Mouse (Mus musculus): ENCODE measurements around the gene Parn. TPM values are rescaled to one million over a fixed set of nuclear protein-coding genes. Genes with fewer than 3 reads are reported as not detected.

Parn gene
- total RNA-seq (2014; rRNA removed) (14.0 and 14.4 TPM in 2 replicates), polyA plus RNA-seq (2012; rRNA removed) (8.8 and 9.1 TPM in 2 replicates)

- DNase-seq (ENCODE audit: extremely low read depth, low read depth, low spot score): peak; percentile 76
- Histone ChIP-seq H3K9ac (ENCODE audit: low read depth, low read length) (peak within 1 kb of the TSS; percentile 77), H3K36me3 (ENCODE audit: control insufficient read depth, insufficient read depth, low read length) (peaks cover 13% of the 10 kb centered on the region), H3K27ac (replicated peaks; ENCODE audit: insufficient read depth, low read depth, low read length) (peak within 1 kb of the TSS; percentile 28; the same call in 1 of the 2 replicates), H3K27me3 (ENCODE audit: control insufficient read depth, insufficient read depth, low read length) (no peaks in the 10 kb centered on the region), H3K4me3 (ENCODE audit: insufficient read depth, low read depth, low read length) (peak within 1 kb of the TSS; percentile 83), H3K4me1 (ENCODE audit: control insufficient read depth, insufficient read depth, low read length) (peaks cover 4% of the 10 kb centered on the region; the same call in 1 of the 2 replicates), H3K79me2 (ENCODE audit: control insufficient read depth, insufficient read depth, low read length) (peaks cover 4% of the 10 kb centered on the region; the same call in 1 of the 2 replicates)
- WGBS: under 1% methylated on average over 35 of the region's 35 CpGs
- TF ChIP-seq POLR2A (IDR thresholded peaks at IDR 0.05; ENCODE audit: extremely low read depth, insufficient read depth, low read length) (peak; percentile 66; the same call in 1 of the 2 replicates), CTCF (IDR thresholded peaks at IDR 0.05; ENCODE audit: low read depth, low read length) (no peak)
These were observed at the start of gene Parn for GRCm38 (mm10) chr16:13667878-13668343. Parn (minus strand) TSS chr16:13668170.

- Histone ChIP-seq H3K4me3 (ENCODE audit: insufficient read depth, low read depth, low read length) (no peak overlapping the region), H3K27ac (replicated peaks; ENCODE audit: insufficient read depth, low read depth, low read length) (no peak overlapping the region), H3K4me1 (ENCODE audit: control insufficient read depth, insufficient read depth, low read length) (peaks cover 4% of the 10 kb centered on the region), H3K9ac (ENCODE audit: low read depth, low read length) (no peak overlapping the region), H3K36me3 (ENCODE audit: control insufficient read depth, insufficient read depth, low read length) (no peaks in the 10 kb centered on the region), H3K27me3 (ENCODE audit: control insufficient read depth, insufficient read depth, low read length) (no peaks in the 10 kb centered on the region), H3K79me2 (ENCODE audit: control insufficient read depth, insufficient read depth, low read length) (no peaks in the 10 kb centered on the region)
- WGBS: 72% methylated on average over 2 of the region's 2 CpGs
- DNase-seq (ENCODE audit: extremely low read depth, low read depth, low spot score): no peak
- TF ChIP-seq POLR2A (IDR thresholded peaks at IDR 0.05; ENCODE audit: extremely low read depth, insufficient read depth, low read length) (no peak), CTCF (IDR thresholded peaks at IDR 0.05; ENCODE audit: low read depth, low read length) (no peak)
These were observed 49.0 kb upstream of the Parn start for GRCm38 (mm10) chr16:13716821-13717553.

GRCm38 (mm10) chr16:13714910-13715309 is 46.9 kb upstream of the Parn start:
- no peaks in the 10 kb centered on the region for H3K27me3 ChIP-seq (ENCODE audit: control insufficient read depth, insufficient read depth, low read length)
- TF ChIP-seq POLR2A (IDR thresholded peaks at IDR 0.05; ENCODE audit: extremely low read depth, insufficient read depth, low read length) (no peak), CTCF (IDR thresholded peaks at IDR 0.05; ENCODE audit: low read depth, low read length) (no peak)
- no peaks in the 10 kb centered on the region for H3K79me2 ChIP-seq (ENCODE audit: control insufficient read depth, insufficient read depth, low read length)
- H3K4me3 ChIP-seq (ENCODE audit: insufficient read depth, low read depth, low read length): no peak overlapping the region
- H3K9ac ChIP-seq (ENCODE audit: low read depth, low read length): no peak overlapping the region
- peak; percentile 46 for DNase-seq (ENCODE audit: extremely low read depth, low read depth, low spot score)
- H3K4me1 ChIP-seq (ENCODE audit: control insufficient read depth, insufficient read depth, low read length): peaks cover 4% of the 10 kb centered on the region
- no peaks in the 10 kb centered on the region for H3K36me3 ChIP-seq (ENCODE audit: control insufficient read depth, insufficient read depth, low read length)
- H3K27ac ChIP-seq (replicated peaks; ENCODE audit: insufficient read depth, low read depth, low read length): no peak overlapping the region
- WGBS: 32% methylated on average over 3 of the region's 3 CpGs

GRCm38 (mm10) chr16:13704676-13705075 is 36.7 kb upstream of the Parn start:
- TF ChIP-seq CTCF (IDR thresholded peaks at IDR 0.05; ENCODE audit: low read depth, low read length): no peak
- TF ChIP-seq POLR2A (IDR thresholded peaks at IDR 0.05; ENCODE audit: extremely low read depth, insufficient read depth, low read length): no peak
- H3K27me3 ChIP-seq (ENCODE audit: control insufficient read depth, insufficient read depth, low read length): no peaks in the 10 kb centered on the region
- no peak overlapping the region for H3K4me3 ChIP-seq (ENCODE audit: insufficient read depth, low read depth, low read length)
- no peak overlapping the region for H3K9ac ChIP-seq (ENCODE audit: low read depth, low read length)
- no peak for DNase-seq (ENCODE audit: extremely low read depth, low read depth, low spot score)
- H3K36me3 ChIP-seq (ENCODE audit: control insufficient read depth, insufficient read depth, low read length): peaks cover 35% of the 10 kb centered on the region
- H3K4me1 ChIP-seq (ENCODE audit: control insufficient read depth, insufficient read depth, low read length): no peaks in the 10 kb centered on the region
- no peaks in the 10 kb centered on the region for H3K79me2 ChIP-seq (ENCODE audit: control insufficient read depth, insufficient read depth, low read length)
- H3K27ac ChIP-seq (replicated peaks; ENCODE audit: insufficient read depth, low read depth, low read length): no peak overlapping the region
- WGBS: 94% methylated on average over 10 of the region's 10 CpGs

GRCm38 (mm10) chr16:13702184-13702583 is 34.2 kb upstream of the Parn start:
- WGBS: 89% methylated on average over 7 of the region's 7 CpGs
- peaks cover 54% of the 10 kb centered on the region for H3K36me3 ChIP-seq (ENCODE audit: control insufficient read depth, insufficient read depth, low read length)

GRCm38 (mm10) chr16:13698998-13699397 is 31.0 kb upstream of the Parn start:
- no peak overlapping the region for H3K4me3 ChIP-seq (ENCODE audit: insufficient read depth, low read depth, low read length)
- no peak for TF ChIP-seq POLR2A (IDR thresholded peaks at IDR 0.05; ENCODE audit: extremely low read depth, insufficient read depth, low read length)
- TF ChIP-seq CTCF (IDR thresholded peaks at IDR 0.05; ENCODE audit: low read depth, low read length): peak; percentile 63
- WGBS: 91% methylated on average over 7 of the region's 7 CpGs
- no peak for DNase-seq (ENCODE audit: extremely low read depth, low read depth, low spot score)
- no peaks in the 10 kb centered on the region for H3K4me1 ChIP-seq (ENCODE audit: control insufficient read depth, insufficient read depth, low read length)
- H3K9ac ChIP-seq (ENCODE audit: low read depth, low read length): no peak overlapping the region
- H3K36me3 ChIP-seq (ENCODE audit: control insufficient read depth, insufficient read depth, low read length): peaks cover 67% of the 10 kb centered on the region
- H3K27me3 ChIP-seq (ENCODE audit: control insufficient read depth, insufficient read depth, low read length): no peaks in the 10 kb centered on the region
- no peaks in the 10 kb centered on the region for H3K79me2 ChIP-seq (ENCODE audit: control insufficient read depth, insufficient read depth, low read length)
- H3K27ac ChIP-seq (replicated peaks; ENCODE audit: insufficient read depth, low read depth, low read length): no peak overlapping the region

More at GRCm38 (mm10) chr16:13702184-13702583, 34.2 kb upstream of the Parn start:
- no peak overlapping the region for H3K9ac ChIP-seq (ENCODE audit: low read depth, low read length)
- no peak overlapping the region for H3K27ac ChIP-seq (replicated peaks; ENCODE audit: insufficient read depth, low read depth, low read length)
- no peaks in the 10 kb centered on the region for H3K4me1 ChIP-seq (ENCODE audit: control insufficient read depth, insufficient read depth, low read length)
- no peaks in the 10 kb centered on the region for H3K79me2 ChIP-seq (ENCODE audit: control insufficient read depth, insufficient read depth, low read length)
- no peak for TF ChIP-seq CTCF (IDR thresholded peaks at IDR 0.05; ENCODE audit: low read depth, low read length)
- TF ChIP-seq POLR2A (IDR thresholded peaks at IDR 0.05; ENCODE audit: extremely low read depth, insufficient read depth, low read length): no peak
- no peaks in the 10 kb centered on the region for H3K27me3 ChIP-seq (ENCODE audit: control insufficient read depth, insufficient read depth, low read length)
- H3K4me3 ChIP-seq (ENCODE audit: insufficient read depth, low read depth, low read length): no peak overlapping the region
- DNase-seq (ENCODE audit: extremely low read depth, low read depth, low spot score): no peak
